Mouse (Mus musculus): ENCODE measurements around the gene Birc2.

GRCm38 (mm10) chr9:7848191-7848590 is 11.3 kb upstream of the Birc2 start:
- no peak for TF ChIP-seq CTCF (IDR thresholded peaks at IDR 0.05; ENCODE audit: control insufficient read depth, insufficient read depth, insufficient replicate concordance, low read depth, low read length)
- no peak for TF ChIP-seq POLR2A (IDR thresholded peaks at IDR 0.05; ENCODE audit: control insufficient read depth, low read depth, low read length)
